20 mouse cellular contexts compared by ENCODE assay signal in genomic region chr17:5329478-5329877, GRCm38 (mm10).
A peak's percentile ranks its signal among the peaks of the same experiment; 100 is the strongest.
DNase-seq lines count a peak whose midpoint lies in the region; ATAC-seq and TF ChIP-seq lines count a peak whose summit lies in the region.
"Had no signal": no experiment of that assay in that cellular context is flagged by ENCODE, and none has a peak within 500 bp of the region (broad histone marks: within the 10 kb centered on the region; RNA-seq: fewer than 3 reads in every experiment).

No protein-coding gene starts in this region.

- intact Hi-C loops in left cerebral cortex, adult 2 months (cut with DNase I) = loop anchor here (5.0 kb wide), 1 partner anchor 57 kb away; no protein-coding TSS in a partner anchor

- ATAC-seq in frontal cortex, adult (ENCODE audit: low TSS enrichment) = peak; percentile 71
- ATAC-seq: activated CD4-positive, CD25-positive, alpha-beta regulatory T cell, adult 4 months; forebrain, embryonic 14.5 days; forebrain, postnatal 0 days had no signal

- no peak for TF ChIP-seq CTCF in left cerebral cortex, adult 2 months (IDR thresholded peaks at IDR 0.05)

- no peak overlapping the region for H3K4me3 ChIP-seq in left cerebral cortex, adult 2 months
- H3K4me3 ChIP-seq: embryonic facial prominence, embryonic 12.5 days; embryonic facial prominence, embryonic 15.5 days; hindbrain, embryonic 12.5 days; hindbrain, embryonic 15.5 days had no signal

- H3K27ac ChIP-seq in left cerebral cortex, adult 2 months = peak overlapping the region; percentile 57; the same call in 1 of the 2 replicates
- H3K27ac ChIP-seq: embryonic facial prominence, embryonic 12.5 days; embryonic facial prominence, embryonic 15.5 days; hindbrain, embryonic 12.5 days; hindbrain, embryonic 15.5 days had no signal

- no peak for DNase-seq in frontal cortex, postnatal 14 days (ENCODE audit: low spot score in 2 of 2)
- DNase-seq in left cerebral cortex, adult 2 months (ENCODE audit: extremely low spot score in 1 of 2, low spot score in 2 of 2) = no peak
- no peak for DNase-seq in left cerebral cortex, adult 8-10 months (ENCODE audit: low spot score in 2 of 2)
- DNase-seq in right cerebral cortex, adult 18-20 months = peak; percentile 41
- no peak for DNase-seq in right cerebral cortex, postnatal 10 days (ENCODE audit: low spot score in 2 of 2)
- DNase-seq: adrenal gland, adult 8-10 months; adrenal gland, postnatal 25 days; cerebellum, adult 18-20 months; cerebellum, adult 9-10 months; cerebellum, postnatal 14 days; forebrain, postnatal 0 days; gastrocnemius, postnatal 14 days; heart, adult 11 months had no signal
